Mouse (Mus musculus) spleen, postnatal 4 days (tissue): ENCODE data around the gene Apom.
"Not testable (repeated sequence)": the region's sequence is repeated elsewhere in the genome, so short reads cannot be mapped to it uniquely, and the experiment has no call there.

Experiments used
- DNase-seq, 2 experiments: peaks; one replicate each; pipeline ENCODE4 v3.0.0; 2022; ENCODE audit warnings: low spot score in 2 of 2

The Apom gene

GRCm38 (mm10) chr17:35128996-35129395 lies 2.9 kb downstream of the Apom start:
- DNase-seq = peak in 1 of 2 experiments; percentile 59

GRCm38 (mm10) chr17:35127017-35127416 lies 4.8 kb downstream of the Apom start:
- peak in 1 of 2 experiments; percentile 59 for DNase-seq

- peak; percentile 80 to 89 for DNase-seq
Measured at GRCm38 (mm10) chr17:35126206-35126611, 5.6 kb downstream of the Apom start, which contains the start of gene D17H6S53E. D17H6S53E (plus strand) TSS chr17:35126373.

GRCm38 (mm10) chr17:35125578-35125977 lies 6.3 kb downstream of the Apom start:
- DNase-seq = no peak

GRCm38 (mm10) chr17:35125081-35125480 lies 6.8 kb downstream of the Apom start:
- DNase-seq = no peak

DNA sequence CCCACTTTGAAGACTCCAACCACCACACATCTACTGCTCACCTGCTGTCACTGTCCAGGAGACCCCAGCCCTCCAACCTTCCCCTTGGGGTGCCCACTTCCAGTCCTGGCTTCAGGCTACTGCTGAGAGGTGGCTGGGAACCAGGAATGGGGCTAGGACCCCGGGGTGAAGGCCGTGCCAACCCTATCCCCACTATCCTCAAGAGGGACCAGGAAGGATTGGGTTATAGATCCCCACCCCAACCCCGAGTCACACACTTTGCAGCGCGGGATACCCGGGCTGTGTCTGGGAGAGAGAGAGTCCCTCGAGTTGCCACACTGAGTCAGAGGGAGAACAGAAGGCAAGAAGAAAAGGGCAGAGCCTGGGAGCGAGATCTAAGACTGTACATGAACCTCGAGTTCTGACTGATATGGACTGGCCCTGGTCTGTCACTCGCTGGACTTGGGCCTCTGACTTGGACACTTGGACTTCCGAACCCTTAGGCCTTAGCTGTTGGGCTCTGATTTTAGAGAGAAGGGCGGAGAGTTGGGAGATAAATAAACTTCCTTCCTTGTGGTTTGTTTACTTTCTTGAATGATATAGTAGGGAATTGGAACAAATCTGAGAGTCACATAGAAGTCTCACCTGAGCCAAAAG lies 7.5 kb downstream of the Apom start:
- DNase-seq = not testable (repeated sequence)

- not testable (repeated sequence) for DNase-seq
Measured at GRCm38 (mm10) chr17:35123287-35123686, 8.6 kb downstream of the Apom start.

DNA sequence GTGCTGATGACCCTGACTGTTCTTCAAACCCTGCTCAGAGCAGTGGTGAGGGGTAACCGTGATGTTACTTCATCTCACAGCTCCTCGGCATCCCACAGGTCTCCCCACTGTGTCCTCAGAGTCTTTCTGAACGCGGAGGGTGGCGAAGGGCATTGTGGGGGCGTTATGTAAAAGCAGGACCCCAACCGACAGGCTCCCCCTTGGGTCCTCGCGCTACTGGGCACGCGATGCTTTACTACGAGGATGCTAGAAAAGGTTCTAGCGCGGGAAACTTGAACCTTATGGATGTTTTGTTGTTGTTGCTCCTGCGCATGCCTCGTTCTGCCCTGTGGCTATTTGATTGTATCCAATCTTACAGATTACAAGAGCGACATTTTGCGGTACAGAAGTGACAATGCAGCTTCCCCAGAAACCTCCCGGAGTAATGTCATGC lies 10.0 kb downstream of the Apom start, which contains the start of gene Csnk2b:
Gene Csnk2b, minus strand, starts transcription at position 183 of the 433 bp plus-strand sequence.
- peak; percentile 48 to 73 for DNase-seq

DNA sequence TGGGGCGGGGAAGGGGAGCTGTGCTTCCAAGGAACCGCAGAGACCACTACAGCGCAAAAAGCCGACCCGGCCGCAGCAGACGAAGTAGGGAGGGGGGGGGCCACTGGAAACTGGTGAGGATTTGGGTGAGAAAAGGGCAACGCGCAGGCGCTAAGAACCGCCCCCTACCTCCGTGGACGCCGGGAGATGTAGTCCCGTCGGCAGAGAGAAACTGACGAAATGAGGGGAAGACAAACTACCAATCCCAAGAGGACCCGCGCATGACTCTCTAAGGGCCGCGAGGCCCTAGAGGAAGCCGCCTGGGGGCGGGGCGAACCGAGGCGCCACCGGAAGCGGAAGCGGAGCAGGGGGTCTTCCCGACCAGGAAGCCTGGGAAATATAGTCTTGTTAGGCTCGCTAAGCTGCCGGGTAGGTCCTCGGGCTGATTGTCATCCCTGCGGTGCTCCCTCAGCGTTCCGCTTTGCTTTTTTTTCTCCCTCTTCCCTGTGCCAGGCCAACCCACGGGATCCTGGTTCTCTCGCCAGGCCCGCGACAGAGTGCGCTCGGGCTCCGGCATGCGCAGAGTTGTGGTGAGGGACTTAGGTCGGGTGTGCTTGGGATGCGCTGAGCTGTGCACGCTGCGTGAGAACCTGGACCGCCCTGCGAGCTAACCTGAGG lies 10.6 kb downstream of the Apom start, which contains the start of gene Gpank1:
Gene Gpank1, plus strand, starts transcription at position 313 of the 657 bp plus-strand sequence.
- peak; percentile 96 for DNase-seq

DNA sequence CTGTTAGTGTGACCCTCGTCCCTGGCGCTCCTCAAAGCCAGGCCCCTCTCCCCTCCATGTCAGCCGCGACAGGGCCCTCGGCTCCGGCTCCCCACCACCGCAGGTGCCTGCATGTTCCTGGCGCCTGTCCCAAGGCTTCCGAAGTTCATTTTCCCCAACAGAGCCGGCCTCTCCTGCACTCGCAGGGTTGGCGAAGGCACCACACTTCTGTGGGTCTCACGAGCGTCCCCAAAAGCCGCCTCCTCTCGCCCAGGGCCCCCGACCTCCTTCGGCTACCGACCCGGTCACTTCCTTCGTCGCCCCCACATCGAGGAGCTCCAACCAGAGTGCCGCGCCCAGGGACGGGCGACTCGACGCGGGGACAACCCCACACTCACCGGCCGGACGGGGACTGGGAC lies 11.1 kb downstream of the Apom start:
- no peak for DNase-seq

- DNase-seq = peak; percentile 47 to 76
Measured at GRCm38 (mm10) chr17:35115046-35116019, 16.5 kb downstream of the Apom start, which contains the start of gene Ly6g5b. Ly6g5b (minus strand) TSS chr17:35115428.

GRCm38 (mm10) chr17:35111774-35112173 lies 20.1 kb downstream of the Apom start:
- no peak for DNase-seq

GRCm38 (mm10) chr17:35108097-35108496 lies 23.8 kb downstream of the Apom start, which contains the start of gene Ly6g5c:
Ly6g5c (plus strand) TSS chr17:35108279.
- no peak for DNase-seq

DNA sequence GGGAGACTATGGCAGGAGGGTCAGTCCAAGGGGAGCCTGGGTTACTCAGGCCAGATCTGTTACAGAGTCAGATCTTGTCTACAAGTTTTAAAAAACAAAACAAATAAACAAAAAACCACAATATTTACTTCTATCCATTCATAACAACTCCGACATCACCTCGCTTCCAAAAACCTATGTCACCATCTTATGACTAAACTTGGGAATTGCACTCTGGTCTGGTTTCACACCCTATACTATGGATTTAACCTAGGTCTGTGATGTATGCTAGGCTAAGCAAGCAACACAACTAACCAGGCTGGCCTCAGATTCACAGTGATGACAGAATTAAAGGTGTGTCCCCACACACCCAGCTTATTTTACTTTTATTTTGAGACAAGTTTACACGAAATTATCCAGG lies 25.3 kb downstream of the Apom start:
- DNase-seq = no peak

DNA sequence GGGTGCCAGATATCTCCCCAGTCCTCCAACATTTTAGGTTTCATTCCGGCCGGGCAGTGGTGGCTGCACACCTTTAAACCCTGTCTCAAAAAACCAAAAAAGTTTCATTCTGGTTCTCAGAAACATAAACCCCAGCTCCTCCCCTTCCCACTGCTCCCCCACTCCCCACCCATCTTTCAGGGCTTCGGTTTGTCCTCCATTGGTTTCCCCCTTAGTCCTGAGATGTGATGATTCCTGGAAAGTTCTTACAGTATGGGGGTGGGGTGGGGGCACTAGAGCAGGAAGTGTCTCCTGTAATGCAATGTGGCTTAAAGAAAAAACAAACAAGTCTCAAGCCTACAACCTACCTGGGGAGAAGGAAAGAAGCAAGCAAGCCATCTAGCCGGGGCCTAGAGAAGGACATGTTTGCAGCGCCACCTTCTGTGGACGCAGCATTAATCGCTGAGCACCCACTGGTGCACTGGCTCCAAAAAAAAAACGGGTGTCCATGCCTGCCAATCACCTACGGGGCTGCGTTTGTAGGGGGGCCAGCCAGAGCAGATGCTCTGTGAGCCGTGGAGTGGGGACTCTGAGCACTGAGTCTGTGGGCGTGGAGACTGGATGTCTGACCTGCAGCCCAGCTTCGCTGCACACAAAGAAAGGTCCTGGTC lies 26.0 kb downstream of the Apom start:
- DNase-seq = peak; percentile 58 to 73

DNA sequence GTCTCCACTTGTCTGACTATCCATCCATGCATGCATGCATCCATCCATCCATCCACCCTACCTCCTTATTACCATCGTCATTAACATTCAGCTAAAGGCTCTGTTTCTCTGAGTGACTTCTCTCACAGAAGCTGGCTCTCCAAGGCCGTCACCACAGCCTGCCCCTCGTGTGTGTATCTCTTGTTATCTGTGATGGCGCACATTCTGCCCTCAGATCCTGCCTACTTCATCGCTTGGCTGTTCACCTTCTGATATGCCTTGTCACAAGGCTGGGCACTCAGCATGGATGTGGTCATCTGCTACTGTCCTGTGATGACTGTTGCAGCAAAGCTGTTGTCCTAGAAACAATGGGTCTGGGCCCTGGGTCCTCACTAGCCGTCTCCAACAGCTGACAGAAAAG lies 27.1 kb downstream of the Apom start:
- DNase-seq = peak in 1 of 2 experiments; percentile 58

DNA sequence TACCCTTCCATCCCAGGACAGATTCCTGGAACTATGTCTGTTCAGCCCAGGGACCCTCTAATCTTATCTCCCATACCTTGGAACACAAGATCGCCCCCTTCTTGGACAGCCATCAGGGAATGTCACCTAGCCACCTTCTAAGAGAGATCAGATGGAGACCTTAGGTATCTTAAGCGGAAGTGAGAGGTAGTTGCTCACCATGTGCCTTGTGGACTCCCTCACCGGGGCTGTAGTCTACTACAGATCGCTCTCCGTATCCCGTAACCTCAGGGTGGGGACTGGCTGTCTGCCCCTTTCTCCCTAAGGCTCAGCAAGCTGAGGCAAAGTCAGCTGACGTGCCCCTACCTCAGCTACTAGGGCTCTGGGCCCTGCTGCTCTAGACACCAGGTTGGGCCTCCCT lies 27.8 kb downstream of the Apom start:
- DNase-seq = no peak

GRCm38 (mm10) chr17:35103221-35103690 lies 28.6 kb downstream of the Apom start:
- DNase-seq = peak in 1 of 2 experiments; percentile 52

- DNase-seq = no peak
Measured at GRCm38 (mm10) chr17:35102299-35102698, 29.6 kb downstream of the Apom start.

- peak in 1 of 2 experiments; percentile 12 for DNase-seq
Measured at GRCm38 (mm10) chr17:35101161-35101560, 30.7 kb downstream of the Apom start.

GRCm38 (mm10) chr17:35100196-35100765 lies 31.6 kb downstream of the Apom start:
- DNase-seq = no peak
